Mouse (Mus musculus) ES-E14 (cell line): ENCODE data around the gene Sdccag8. TPM values are rescaled to one million over a fixed set of nuclear protein-coding genes. Genes with fewer than 3 reads are reported as not detected.

Experiments used
- DNase-seq: peaks from one replicate; pipeline ENCODE4 v3.0.0-alpha.2; 2013; ENCODE audit warnings: low read depth, low spot score
- H3K27ac ChIP-seq: 2 replicates; pipeline ENCODE4 v1.5.1; 2012; ENCODE audit warnings: low read depth, mild to moderate bottlenecking, low read length, moderate library complexity, mixed read lengths; ENCODE audit not compliant: poor library complexity, insufficient read depth, severe bottlenecking
- H3K36me3 ChIP-seq: 2 replicates; pipeline ENCODE4 v1.6.1; 2012; ENCODE audit warnings: mild to moderate bottlenecking, low read length, moderate library complexity, mixed read lengths; ENCODE audit not compliant: control insufficient read depth, poor library complexity, insufficient read depth, severe bottlenecking
- H3K4me1 ChIP-seq, 2 experiments: fragments of 150-350 bp in 1 of 2; sonication (generic) in 1 of 2; 2 replicates each; pipeline ENCODE4 v1.6.1; 2012; ENCODE audit warnings: low read length in 2 of 2, mild to moderate bottlenecking in 1 of 2, mixed read lengths in 1 of 2; ENCODE audit not compliant: control insufficient read depth in 2 of 2, insufficient read depth in 2 of 2, poor library complexity in 1 of 2
- H3K4me3 ChIP-seq, 2 experiments: fragments of 150-350 bp in 1 of 2; sonication (generic) in 1 of 2; 2 replicates each; pipeline ENCODE4 v1.5.1; 2012; ENCODE audit warnings: low read length in 2 of 2, low read depth in 1 of 2, mild to moderate bottlenecking in 1 of 2, mixed read lengths in 1 of 2; ENCODE audit not compliant: insufficient read depth in 1 of 2, poor library complexity in 1 of 2, severe bottlenecking in 1 of 2
- H3K9ac ChIP-seq: 2 replicates; pipeline ENCODE4 v1.6.1; 2012; ENCODE audit warnings: low read depth, mild to moderate bottlenecking, low read length, mixed read lengths; ENCODE audit not compliant: poor library complexity, insufficient read depth, severe bottlenecking
- H3K9me3 ChIP-seq: fragments of 150-350 bp; sonication (generic); 2 replicates; pipeline ENCODE4 v1.6.1; 2012; ENCODE audit warnings: low read depth, mild to moderate bottlenecking, low read length; ENCODE audit not compliant: control insufficient read depth, insufficient read depth
- CHD2 ChIP-seq: IDR thresholded peaks from 2 replicates; pipeline ENCODE4 v1.6.1; 2014; ENCODE audit warnings: mild to moderate bottlenecking, low read depth, low read length, inconsistent platforms
- HCFC1 ChIP-seq: IDR thresholded peaks from 2 replicates; pipeline ENCODE4 v1.6.1; 2012; ENCODE audit warnings: low read length, inconsistent platforms, borderline replicate concordance; ENCODE audit not compliant: insufficient read depth
- MAFK ChIP-seq: IDR thresholded peaks from 2 replicates; pipeline ENCODE4 v1.6.1; 2014; ENCODE audit warnings: mild to moderate bottlenecking, low read depth, low read length, inconsistent platforms; ENCODE audit not compliant: insufficient read depth
- ZC3H11A ChIP-seq: IDR thresholded peaks from 2 replicates; pipeline ENCODE4 v1.6.1; 2012; ENCODE audit warnings: low read depth, mild to moderate bottlenecking, inconsistent platforms, low read length, borderline replicate concordance
- ZNF384 ChIP-seq: IDR thresholded peaks from 2 replicates; pipeline ENCODE4 v1.6.1; 2012; ENCODE audit warnings: low read depth, low read length, inconsistent platforms
- in situ Hi-C, 2 experiments: fragments of 600-800 bp; cut with MboI; formaldehyde crosslinking; loops; one replicate each; pipeline ENCODE4 v1.15.1; 2025; ENCODE audit warnings: low sequenced_read_pairs in 2 of 2, inconsistent platforms in 1 of 2; ENCODE audit not compliant: unreplicated experiment in 2 of 2
- total RNA-seq: library from RNA; depleted of rRNA; stranded (reverse); fragments of 300-350 nt; gene quantifications from 2 replicates; pipeline ENCODE4 v1.2.3, GENCODE M21; 2012

Sdccag8 gene
- total RNA-seq, 1 experiment, result 5.0 TPM

DNA sequence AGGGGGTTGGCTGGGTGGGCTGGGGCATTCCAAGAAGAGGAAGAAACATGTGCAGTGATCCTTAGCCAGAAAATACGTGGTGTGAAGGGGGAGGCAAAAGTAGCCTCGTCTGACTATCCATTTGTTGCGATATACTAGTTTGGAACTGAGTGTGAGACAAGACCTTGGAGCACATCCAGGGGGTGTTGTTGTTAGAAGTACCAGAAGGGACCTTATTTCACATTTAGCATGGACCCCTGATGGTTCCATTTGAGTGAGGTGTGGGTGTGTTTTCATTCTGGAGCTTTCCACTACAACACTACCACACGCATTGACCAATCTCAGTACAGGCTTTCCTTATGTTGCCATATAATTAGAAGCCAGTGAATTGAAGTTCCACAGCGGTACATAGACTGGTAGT is 129.5 kb downstream of the Sdccag8 start:
- in situ Hi-C loops, result no loop called here
- no peak for DNase-seq
- TF ChIP-seq CHD2, result no peak
- no peak for TF ChIP-seq ZNF384
- TF ChIP-seq HCFC1, result no peak
- TF ChIP-seq ZC3H11A, result no peak
- TF ChIP-seq MAFK, result no peak

DNA sequence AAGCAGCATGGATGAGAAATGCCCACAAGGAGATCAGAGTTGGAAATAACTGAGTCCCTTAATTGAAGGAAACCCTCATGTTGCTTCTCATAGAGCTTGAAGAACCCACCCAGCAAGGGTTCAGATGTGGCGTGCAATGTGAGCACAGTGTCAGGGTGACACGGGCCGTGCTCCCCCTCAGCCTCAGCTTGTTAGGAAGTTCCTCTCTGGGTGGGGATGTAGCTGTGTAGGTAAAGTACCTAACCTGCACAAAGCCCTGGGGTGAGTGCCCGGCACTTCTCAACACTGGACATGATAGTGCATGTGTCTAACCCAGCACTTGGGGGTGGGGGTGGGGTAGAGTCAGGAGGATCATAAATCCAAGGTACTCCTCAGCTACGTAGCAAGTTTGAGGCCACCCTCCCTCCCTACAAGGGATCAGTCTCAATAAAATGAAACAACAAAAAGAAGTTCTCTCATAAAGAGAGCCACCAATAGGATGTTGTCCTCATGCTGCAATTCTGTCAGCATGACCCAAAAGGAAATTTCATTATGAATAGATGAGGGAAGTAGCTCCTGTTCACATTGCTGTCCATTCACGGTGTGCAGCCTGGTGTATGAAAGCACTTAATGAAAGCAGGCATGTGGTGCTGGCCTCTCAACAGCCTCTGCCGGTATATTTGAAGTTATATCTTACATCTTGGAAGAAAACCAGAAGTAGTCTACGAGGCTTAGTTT is 130.2 kb downstream of the Sdccag8 start:
- H3K4me1 ChIP-seq, result no peaks in the 10 kb centered on the region
- in situ Hi-C loops, result no loop called here
- H3K27ac ChIP-seq, result no peak overlapping the region
- TF ChIP-seq CHD2, result no peak
- no peak for TF ChIP-seq MAFK
- no peak for TF ChIP-seq HCFC1
- TF ChIP-seq ZC3H11A, result no peak
- TF ChIP-seq ZNF384, result no peak
- no peak overlapping the region for H3K9ac ChIP-seq
- no peaks in the 10 kb centered on the region for H3K36me3 ChIP-seq
- no peak overlapping the region for H3K4me3 ChIP-seq
- DNase-seq, result no peak
- H3K9me3 ChIP-seq, result no peaks in the 10 kb centered on the region

More for the DNA sequence above, 129.5 kb downstream of the Sdccag8 start:
- H3K4me1 ChIP-seq, result no peaks in the 10 kb centered on the region
- H3K4me3 ChIP-seq, result no peak overlapping the region
- H3K9me3 ChIP-seq, result no peaks in the 10 kb centered on the region
- no peaks in the 10 kb centered on the region for H3K36me3 ChIP-seq
- H3K9ac ChIP-seq, result no peak overlapping the region
- H3K27ac ChIP-seq, result no peak overlapping the region

GRCm38 (mm10) chr1:176945175-176945540 is 130.7 kb downstream of the Sdccag8 start:
- Histone ChIP-seq H3K9me3 (no peaks in the 10 kb centered on the region), H3K4me3 (no peak overlapping the region), H3K27ac (no peak overlapping the region), H3K4me1 (no peaks in the 10 kb centered on the region), H3K36me3 (no peaks in the 10 kb centered on the region), H3K9ac (no peak overlapping the region)
- no peak for TF ChIP-seq CHD2
- no peak for TF ChIP-seq HCFC1
- no peak for TF ChIP-seq ZC3H11A
- no peak for TF ChIP-seq MAFK
- TF ChIP-seq ZNF384, result no peak
- in situ Hi-C loops, result no loop called here
- DNase-seq, result no peak

DNA sequence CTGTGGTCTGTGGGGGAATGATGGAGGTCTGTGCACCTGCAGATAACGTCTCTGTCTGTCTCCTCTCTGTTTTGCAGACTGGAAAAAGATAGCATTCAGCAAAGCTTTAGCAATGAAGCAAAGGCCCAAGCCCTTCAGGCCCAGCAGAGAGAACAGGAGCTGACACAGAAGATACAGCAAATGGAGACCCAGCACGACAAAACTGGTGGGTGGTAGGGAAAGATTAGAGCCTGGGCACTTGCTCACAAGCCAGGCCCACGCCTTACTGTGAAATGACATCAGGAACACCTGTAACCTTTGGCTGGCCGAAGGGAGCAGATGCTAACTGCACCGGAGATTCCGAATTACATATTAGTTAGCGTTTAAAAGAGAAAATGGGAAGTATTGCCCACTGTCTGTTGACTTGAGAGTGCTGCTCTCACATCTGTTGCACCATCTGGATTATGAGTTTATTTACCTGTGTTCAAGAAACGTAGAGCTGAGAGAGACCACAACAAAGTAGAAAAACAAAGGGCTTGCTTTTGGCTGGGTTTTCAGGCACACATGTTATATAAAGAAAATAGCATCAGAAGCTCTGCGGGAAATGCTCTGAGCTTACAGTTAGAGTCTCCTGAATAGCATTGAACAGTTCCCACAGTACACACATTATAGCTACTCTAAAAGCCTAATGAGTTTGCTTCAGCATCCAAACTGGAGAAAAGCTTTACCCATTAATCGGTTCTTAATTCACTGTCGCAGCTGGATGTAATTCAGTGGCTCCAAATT is 131.8 kb downstream of the Sdccag8 start:
- Histone ChIP-seq H3K27ac (no peak overlapping the region), H3K9ac (no peak overlapping the region), H3K4me1 (no peaks in the 10 kb centered on the region), H3K36me3 (no peaks in the 10 kb centered on the region), H3K4me3 (no peak overlapping the region), H3K9me3 (no peaks in the 10 kb centered on the region)
- in situ Hi-C loops, result no loop called here
- TF ChIP-seq ZNF384 (no peak), CHD2 (no peak), ZC3H11A (no peak), HCFC1 (no peak), MAFK (no peak)
- DNase-seq, result no peak
